Mouse (Mus musculus): ENCODE data around the gene Ptdss2.

The Ptdss2 gene

GRCm38 (mm10) chr7:141122245-141122644, at the start of gene Ptdss2:
Ptdss2 (plus strand) TSS chr7:141122382.
- no peak for DNase-seq (ENCODE audit: low spot score in 2 of 2)

DNA sequence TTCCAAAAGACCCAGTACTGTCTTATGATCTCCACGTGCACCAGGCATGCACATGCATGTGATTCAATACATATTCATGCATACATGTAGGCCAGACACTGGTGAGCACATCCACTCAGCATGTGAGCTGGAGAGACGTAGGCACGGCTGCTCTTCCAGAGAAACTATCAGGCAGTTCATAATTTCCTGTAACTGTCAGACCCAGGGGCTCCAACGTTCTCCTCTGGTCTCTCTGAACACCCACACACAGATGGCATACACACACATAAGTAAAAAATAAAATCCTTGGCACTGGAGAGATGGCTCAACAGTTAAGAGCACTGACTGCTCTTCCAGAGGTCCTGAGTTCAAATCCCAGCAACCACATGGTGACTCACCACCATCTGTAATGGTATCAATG, 48.4 kb upstream of the Ptdss2 start:
- DNase-seq (ENCODE audit: low spot score in 2 of 2) = no peak

DNA sequence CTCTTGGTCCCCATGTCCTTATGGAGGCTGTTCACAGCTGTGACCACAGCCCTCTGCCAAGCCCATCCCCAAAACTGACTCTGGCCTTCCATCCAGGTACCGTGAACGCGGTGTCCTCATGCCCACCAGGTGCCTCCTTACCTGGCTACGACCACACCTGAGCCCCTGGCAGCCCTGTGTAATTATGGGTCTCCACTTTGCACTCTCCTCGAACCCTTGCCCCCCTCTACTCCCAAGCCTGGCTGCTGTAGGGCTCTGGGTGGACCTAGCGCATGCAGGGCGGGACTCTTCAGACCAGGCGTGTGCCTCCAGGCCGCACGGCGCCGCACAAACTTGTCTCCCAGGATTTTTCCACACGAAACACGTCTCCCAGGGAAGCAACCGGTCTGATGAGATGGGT, 44.3 kb upstream of the Ptdss2 start, which contains the start of gene Pkp3:
Gene Pkp3 (plus strand): TSS at position 378 of the 400 bp plus-strand sequence.
- DNase-seq (ENCODE audit: low spot score in 2 of 2) = no peak

DNA sequence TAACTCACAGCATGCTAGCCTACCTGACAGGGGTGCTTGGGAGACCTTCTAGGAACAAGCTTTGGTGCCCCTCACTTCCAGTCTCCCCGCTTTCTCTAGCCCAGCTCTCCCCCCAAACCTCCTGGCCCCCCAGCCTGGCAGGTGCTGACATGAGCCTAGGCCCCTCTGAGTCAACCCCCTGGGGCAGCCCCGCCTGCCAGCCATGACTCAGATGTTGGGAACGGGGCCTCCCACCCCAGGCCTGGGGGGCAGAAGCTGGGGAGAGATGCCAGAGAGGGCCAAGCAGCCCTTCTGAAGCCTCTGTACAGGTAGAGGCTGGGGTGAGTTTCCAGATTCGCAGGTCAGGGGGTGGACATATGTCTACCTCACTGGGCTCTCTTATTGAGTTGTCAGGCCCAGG, 43.3 kb upstream of the Ptdss2 start:
- no peak for DNase-seq (ENCODE audit: low spot score in 2 of 2)

DNA sequence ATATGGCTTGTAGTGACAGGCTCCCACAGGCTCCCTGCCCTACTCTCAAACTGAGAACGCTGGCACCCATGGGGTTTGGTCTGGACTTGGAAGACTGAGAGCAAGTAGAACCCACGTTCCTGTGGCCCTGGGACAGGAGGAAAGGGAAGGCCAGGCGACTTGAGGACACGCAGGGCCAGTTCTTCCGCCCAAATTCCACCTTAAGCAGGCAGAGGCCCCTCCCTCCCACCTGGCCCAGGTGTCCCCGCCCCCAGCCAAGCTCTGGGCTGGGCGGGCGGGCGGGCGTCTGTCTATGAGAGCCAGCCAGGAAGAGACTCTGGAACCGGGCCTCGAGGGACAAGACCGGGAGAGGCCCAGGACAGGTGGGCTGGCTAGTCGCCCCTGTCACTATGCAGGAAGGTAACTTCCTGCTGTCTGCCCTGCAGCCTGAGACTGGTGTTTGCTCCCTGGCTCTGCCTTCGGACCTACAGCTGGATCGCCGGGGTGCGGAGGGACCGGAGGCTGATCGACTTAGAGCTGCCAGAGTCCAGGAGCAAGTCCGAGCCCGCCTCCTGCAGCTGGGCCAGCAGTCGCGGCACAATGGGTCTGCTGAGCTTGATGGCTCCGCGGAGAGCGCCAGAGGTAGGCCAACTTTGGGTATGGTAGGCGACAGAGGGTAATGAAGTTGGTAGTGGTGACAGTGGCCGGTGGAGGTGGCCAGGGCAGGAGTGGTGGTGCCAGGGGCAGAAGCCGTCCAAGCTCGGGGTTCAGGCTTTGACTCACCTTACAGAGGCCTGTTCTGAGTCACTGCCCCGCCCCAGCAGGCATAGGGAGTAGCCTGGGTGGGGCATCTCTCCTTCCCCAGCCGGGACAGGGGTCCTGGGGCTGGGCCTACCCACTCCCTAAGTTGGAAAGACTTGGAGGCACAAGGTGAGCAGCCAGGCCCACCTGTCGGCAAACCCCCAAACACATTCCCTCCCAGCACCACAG, 42.4 kb upstream of the Ptdss2 start:
- no peak for DNase-seq (ENCODE audit: low spot score in 2 of 2)

GRCm38 (mm10) chr7:141087894-141088293, 34.3 kb upstream of the Ptdss2 start:
- no peak for DNase-seq (ENCODE audit: low spot score in 2 of 2)

DNA sequence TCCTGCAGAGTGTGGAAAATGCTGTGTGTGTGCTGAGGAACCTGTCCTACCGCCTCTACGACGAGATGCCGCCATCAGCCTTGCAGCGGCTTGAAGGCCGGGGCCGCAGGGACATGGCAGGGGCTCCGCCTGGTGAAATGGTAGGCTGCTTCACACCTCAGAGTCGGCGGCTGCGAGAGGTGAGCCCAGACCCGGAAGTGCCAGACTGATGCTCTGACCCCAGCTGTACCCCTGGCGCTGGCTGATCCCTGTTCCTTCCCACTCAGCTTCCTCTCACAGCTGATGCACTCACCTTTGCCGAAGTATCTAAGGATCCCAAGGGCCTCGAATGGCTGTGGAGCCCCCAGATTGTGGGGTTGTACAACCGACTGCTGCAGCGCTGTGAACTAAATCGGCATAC, 33.7 kb upstream of the Ptdss2 start:
- no peak for DNase-seq (ENCODE audit: low spot score in 2 of 2)

- DNase-seq (ENCODE audit: low spot score in 2 of 2) = no peak
Measured at GRCm38 (mm10) chr7:141090228-141090627, 32.0 kb upstream of the Ptdss2 start.

GRCm38 (mm10) chr7:141092051-141092735, 30.0 kb upstream of the Ptdss2 start:
- peak in 1 of 2 experiments; percentile 32 for DNase-seq (ENCODE audit: low spot score in 2 of 2)

GRCm38 (mm10) chr7:141093950-141094349, 28.2 kb upstream of the Ptdss2 start:
- DNase-seq (ENCODE audit: low spot score in 2 of 2) = no peak

GRCm38 (mm10) chr7:141094487-141095205, 27.5 kb upstream of the Ptdss2 start:
- no peak for DNase-seq (ENCODE audit: low spot score in 2 of 2)

GRCm38 (mm10) chr7:141096021-141096420, 26.2 kb upstream of the Ptdss2 start:
- DNase-seq (ENCODE audit: low spot score in 2 of 2) = no peak

GRCm38 (mm10) chr7:141096649-141097056, 25.5 kb upstream of the Ptdss2 start:
- DNase-seq (ENCODE audit: low spot score in 2 of 2) = no peak

- DNase-seq (ENCODE audit: low spot score in 2 of 2) = no peak
Measured at GRCm38 (mm10) chr7:141097177-141097576, 25.0 kb upstream of the Ptdss2 start.

GRCm38 (mm10) chr7:141099911-141100691, 22.1 kb upstream of the Ptdss2 start, which contains the start of gene Sigirr:
Sigirr (minus strand) TSS chr7:141100572.
- DNase-seq (ENCODE audit: low spot score in 2 of 2) = peak in 1 of 2 experiments; percentile 26

DNA sequence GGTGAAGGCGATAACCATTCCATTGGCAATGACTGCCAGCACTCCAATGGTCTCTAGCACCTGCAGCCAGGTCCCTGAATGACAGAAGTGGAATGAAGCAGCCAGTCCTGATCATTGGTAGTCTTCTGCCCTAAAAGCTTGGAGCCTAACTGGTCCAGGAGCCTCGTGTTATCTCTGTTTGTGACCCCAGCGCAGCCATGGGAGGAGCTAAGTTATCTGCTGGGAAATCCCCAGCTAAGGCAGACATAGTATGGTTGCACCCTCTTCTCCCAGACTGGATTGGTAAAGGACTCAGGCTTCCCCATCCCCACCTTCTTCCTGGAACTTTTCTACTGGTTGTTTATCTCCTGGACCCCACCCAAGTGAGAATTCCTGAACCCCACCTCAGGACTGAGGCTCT, 19.0 kb upstream of the Ptdss2 start:
- no peak for DNase-seq (ENCODE audit: low spot score in 2 of 2)

DNA sequence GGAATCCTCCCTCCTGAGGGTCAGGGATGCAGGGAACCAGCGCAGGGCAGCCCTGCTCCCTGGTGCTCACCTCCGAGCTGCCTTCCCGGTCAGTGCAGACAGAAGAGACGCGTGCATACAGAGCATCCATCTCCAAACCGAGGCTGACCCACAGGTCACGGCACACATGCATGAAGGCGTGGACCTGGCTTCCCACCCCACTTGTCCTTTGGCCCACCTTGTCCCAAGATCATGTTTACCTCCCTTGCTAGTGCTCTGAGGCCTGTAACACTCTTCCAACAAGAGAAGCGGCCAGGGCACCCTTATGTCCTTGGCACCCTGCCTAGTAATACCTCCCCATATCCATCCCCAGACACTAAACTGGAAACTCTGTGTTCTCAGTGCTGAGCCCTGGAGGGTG, 6.3 kb upstream of the Ptdss2 start:
- no peak for DNase-seq (ENCODE audit: low spot score in 2 of 2)

DNA sequence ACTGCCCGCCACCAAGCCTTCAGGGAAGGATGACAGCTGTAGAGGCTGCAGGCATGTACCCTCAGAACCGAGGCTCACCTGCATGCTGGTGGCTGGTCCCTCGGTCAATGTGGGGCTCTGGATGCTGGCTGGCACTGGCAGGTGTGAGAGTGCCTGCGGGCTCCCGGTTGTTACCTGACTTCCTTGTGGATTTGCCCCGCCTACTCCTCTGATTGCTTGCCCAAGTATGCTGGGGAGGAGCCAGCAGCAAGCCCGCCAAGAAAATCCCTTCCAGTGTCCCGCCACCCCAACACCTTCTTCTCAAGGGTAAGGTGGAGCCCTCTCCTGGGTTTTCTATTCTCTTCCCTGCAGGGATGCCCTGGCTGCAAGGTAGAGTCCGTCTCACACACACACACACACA, 4.5 kb upstream of the Ptdss2 start, which contains the start of gene Ano9:
Gene Ano9 (minus strand): TSS at position 171 of the 400 bp plus-strand sequence.
- no peak for DNase-seq (ENCODE audit: low spot score in 2 of 2)

DNA sequence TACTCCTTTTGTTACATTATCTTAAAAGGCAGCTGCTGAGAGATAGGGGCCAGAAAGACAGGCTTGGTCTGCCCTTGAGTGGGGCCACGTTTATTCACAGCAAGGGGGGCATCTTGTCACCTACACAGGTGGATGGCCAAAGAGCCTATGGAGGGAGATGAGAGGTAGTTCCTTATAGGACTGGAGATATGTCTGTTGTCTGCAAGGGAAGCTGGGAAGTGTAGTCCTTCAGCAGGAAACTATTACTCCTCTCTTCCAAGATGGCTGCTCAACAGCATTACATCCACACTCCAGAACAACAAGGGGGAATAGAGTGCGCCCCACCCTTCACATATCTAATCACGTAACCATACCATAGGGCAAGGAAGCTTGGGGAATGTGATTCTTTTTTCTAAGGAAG, 2.7 kb upstream of the Ptdss2 start:
- no peak for DNase-seq (ENCODE audit: low spot score in 2 of 2)

DNA sequence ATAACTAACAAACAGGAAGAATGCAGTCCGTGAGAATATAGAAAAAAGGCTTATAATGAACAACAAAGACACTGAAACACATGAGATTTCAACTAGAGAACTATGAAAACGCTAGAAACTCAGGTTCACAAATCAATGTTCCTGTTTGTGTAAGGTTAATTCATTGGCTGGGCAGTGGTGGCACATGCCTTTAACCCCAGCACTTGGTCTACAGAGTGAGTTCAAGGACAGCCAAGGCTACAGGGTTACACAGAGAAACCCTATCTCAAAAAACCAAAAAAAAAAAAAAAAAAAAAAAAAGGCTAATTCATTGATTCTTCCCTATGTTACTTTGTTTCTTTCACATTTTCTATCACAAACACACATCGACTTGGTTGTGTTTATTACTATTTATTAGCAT, 1.6 kb upstream of the Ptdss2 start:
- DNase-seq (ENCODE audit: low spot score in 2 of 2) = no peak

- DNase-seq (ENCODE audit: low spot score in 2 of 2) = no peak
Measured at GRCm38 (mm10) chr7:141121051-141121531, 1.1 kb upstream of the Ptdss2 start.
